ENCODE assay signal across 8 mouse cellular contexts in the genomic region with DNA sequence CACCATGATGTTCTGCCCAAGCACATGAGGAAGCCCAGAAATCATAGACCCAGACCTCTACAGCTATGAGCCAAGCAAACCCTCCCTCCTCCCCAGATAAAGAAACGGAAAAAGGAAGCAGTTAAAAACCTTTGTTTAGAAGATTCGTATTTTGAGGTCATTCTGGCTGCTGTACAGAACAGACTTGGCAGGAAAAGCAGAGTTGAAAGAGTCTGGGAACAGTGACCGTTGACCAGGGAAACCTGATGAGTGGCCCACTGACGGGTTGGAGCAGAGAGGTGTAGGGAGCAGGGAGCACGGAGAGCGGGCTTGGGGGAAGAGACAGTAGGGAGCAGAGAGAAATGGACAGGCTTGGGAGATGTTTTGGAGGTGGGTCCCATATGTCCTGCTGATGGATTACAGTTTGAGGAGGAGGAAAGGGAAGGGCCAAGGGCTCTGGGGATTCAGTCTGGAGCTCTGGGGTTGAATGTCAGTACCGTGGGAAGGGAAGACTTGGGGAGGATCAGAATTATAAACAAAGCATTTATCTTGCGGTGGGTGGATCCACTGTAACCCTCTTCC.
DNase-seq lines count a peak whose midpoint lies in the region; ATAC-seq and TF ChIP-seq lines count a peak whose summit lies in the region.

No protein-coding gene starts in this region.

- WGBS in lung, adult 2 months = 25% methylated on average over 8 of the region's 8 CpGs
- 48% methylated on average over 8 of the region's 8 CpGs for WGBS in heart, embryonic 16.5 days
- 31% methylated on average over 8 of the region's 8 CpGs for WGBS in stomach, embryonic 16.5 days
- WGBS in forebrain, embryonic 11.5 days = 90% methylated on average over 8 of the region's 8 CpGs

- peak; percentile 80 for ATAC-seq in heart, embryonic 16.5 days (replicated peaks; ENCODE audit: extremely low read depth, insufficient read depth, low FRiP score)
- peak; percentile 60; the same call in 1 of the 2 replicates for ATAC-seq in stomach, embryonic 16.5 days (ENCODE audit: insufficient read depth, low FRiP score)
- no peak for ATAC-seq in erythroblast, adult 5-6 weeks (replicated peaks; ENCODE audit: low FRiP score, poor library complexity, severe bottlenecking)
- no peak for ATAC-seq in forebrain, embryonic 11.5 days (replicated peaks; ENCODE audit: low FRiP score)

- no peaks in the 10 kb centered on the region for H3K36me3 ChIP-seq in heart, embryonic 16.5 days (ENCODE audit: control insufficient read depth, insufficient read depth)
- no peaks in the 10 kb centered on the region for H3K36me3 ChIP-seq in stomach, embryonic 16.5 days (ENCODE audit: control insufficient read depth, insufficient read depth, low read length)
- no peaks in the 10 kb centered on the region for H3K36me3 ChIP-seq in forebrain, embryonic 11.5 days (ENCODE audit: control insufficient read depth, insufficient read depth, low read length)

- H3K4me3 ChIP-seq in lung, adult 2 months (replicated peaks; ENCODE audit: extremely low read depth, low read depth, low read length) = no peak overlapping the region
- H3K4me3 ChIP-seq in heart, embryonic 16.5 days (ENCODE audit: low read length) = no peak overlapping the region
- H3K4me3 ChIP-seq in stomach, embryonic 16.5 days (replicated peaks; ENCODE audit: low read length) = no peak overlapping the region
- H3K4me3 ChIP-seq in forebrain, embryonic 11.5 days (ENCODE audit: low read depth, low read length) = no peak overlapping the region

- peak; percentile 19 to 20 for DNase-seq in lung, adult 18-20 months
- DNase-seq in lung, adult 2 months = no peak
- peak; percentile 75 for DNase-seq in kidney, postnatal 14 days
- no peak for DNase-seq in thymus, postnatal 0 days (ENCODE audit: low spot score)
- no peak for DNase-seq in forebrain, embryonic 11.5 days (ENCODE audit: low spot score)

- H3K4me1 ChIP-seq in lung, adult 2 months (ENCODE audit: control insufficient read depth, insufficient read depth, low read length) = no peaks in the 10 kb centered on the region
- no peaks in the 10 kb centered on the region; the same call in 1 of the 2 replicates for H3K4me1 ChIP-seq in heart, embryonic 16.5 days (ENCODE audit: control insufficient read depth, insufficient read depth, low read length)
- H3K4me1 ChIP-seq in stomach, embryonic 16.5 days (ENCODE audit: control insufficient read depth, insufficient read depth, low read length) = peaks cover 6% of the 10 kb centered on the region
- H3K4me1 ChIP-seq in forebrain, embryonic 11.5 days (replicated peaks; ENCODE audit: control insufficient read depth, insufficient read depth, low read length) = peaks cover 12% of the 10 kb centered on the region

- TF ChIP-seq POLR2A in lung, adult 2 months (IDR thresholded peaks at IDR 0.05; ENCODE audit: borderline replicate concordance, extremely low read depth, low read depth, low read length) = no peak

- peak overlapping the region; percentile 17; the same call in 1 of the 2 replicates for H3K27ac ChIP-seq in heart, embryonic 16.5 days (ENCODE audit: low read length)
- H3K27ac ChIP-seq in stomach, embryonic 16.5 days (ENCODE audit: low read length) = peak overlapping the region; percentile 34; the same call in 1 of the 2 replicates
- H3K27ac ChIP-seq in forebrain, embryonic 11.5 days (ENCODE audit: low read depth, low read length) = no peak overlapping the region

- H3K9ac ChIP-seq in heart, embryonic 16.5 days (ENCODE audit: low read length) = no peak overlapping the region
- H3K9ac ChIP-seq in stomach, embryonic 16.5 days (ENCODE audit: low read length) = no peak overlapping the region
- H3K9ac ChIP-seq in forebrain, embryonic 11.5 days (ENCODE audit: low read length) = no peak overlapping the region

- peaks cover 7% of the 10 kb centered on the region for H3K27me3 ChIP-seq in heart, embryonic 16.5 days (ENCODE audit: control insufficient read depth, insufficient read depth, low read length)
- H3K27me3 ChIP-seq in stomach, embryonic 16.5 days (ENCODE audit: control insufficient read depth, insufficient read depth, low read length) = no peaks in the 10 kb centered on the region
- no peaks in the 10 kb centered on the region for H3K27me3 ChIP-seq in forebrain, embryonic 11.5 days (ENCODE audit: control insufficient read depth, insufficient read depth, low read length)

- TF ChIP-seq CTCF in lung, adult 2 months (IDR thresholded peaks at IDR 0.05; ENCODE audit: insufficient read depth, low read length) = no peak

- H3K9me3 ChIP-seq in heart, embryonic 16.5 days (replicated peaks; ENCODE audit: control insufficient read depth, low read length) = peaks cover 5% of the 10 kb centered on the region
- no peaks in the 10 kb centered on the region for H3K9me3 ChIP-seq in stomach, embryonic 16.5 days (replicated peaks; ENCODE audit: control insufficient read depth, low read length)
- no peaks in the 10 kb centered on the region for H3K9me3 ChIP-seq in forebrain, embryonic 11.5 days (ENCODE audit: control insufficient read depth, low read length)

- no peak overlapping the region for H3K4me2 ChIP-seq in heart, embryonic 16.5 days (ENCODE audit: low read depth, low read length)
- no peak overlapping the region for H3K4me2 ChIP-seq in stomach, embryonic 16.5 days (ENCODE audit: low read depth, low read length)
- H3K4me2 ChIP-seq in forebrain, embryonic 11.5 days (ENCODE audit: low read depth, low read length, severe bottlenecking) = no peak overlapping the region

Comparison
In these comparisons a context has a peak if more than half of its experiments do, and no peak if none do; other contexts are left out.
1. DNase-seq: peak in lung, adult 18-20 months (2 of 2) and kidney, postnatal 14 days (single experiment); none in lung, adult 2 months (single experiment), thymus, postnatal 0 days (single experiment) and forebrain, embryonic 11.5 days (single experiment).
2. ATAC-seq: peak in heart, embryonic 16.5 days (single experiment) and stomach, embryonic 16.5 days (single experiment); none in erythroblast, adult 5-6 weeks (single experiment) and forebrain, embryonic 11.5 days (single experiment).